Mouse (Mus musculus) E14TG2a.4 (cell line): ENCODE measurements around the gene Atp6v1a.

Source experiments
- H3K27me3 ChIP-seq: 2 replicates; pipeline ENCODE4 v1.6.1; 2014; ENCODE audit warnings: low read length, control low read depth; ENCODE audit not compliant: insufficient read depth
- H3K36me3 ChIP-seq: 2 replicates; pipeline ENCODE4 v1.6.1; 2014; ENCODE audit warnings: low read length, control low read depth; ENCODE audit not compliant: insufficient read depth
- H3K4me1 ChIP-seq: replicated peaks from 2 replicates; pipeline ENCODE4 v1.6.1; 2014; ENCODE audit warnings: low read depth, low read length, control low read depth
- H3K4me3 ChIP-seq: replicated peaks from 2 replicates; pipeline ENCODE4 v1.5.1; 2014; ENCODE audit warnings: mild to moderate bottlenecking, low read length
- H3K9me3 ChIP-seq: 2 replicates; pipeline ENCODE4 v1.6.1; 2014; ENCODE audit warnings: low read length, control low read depth
- CTCF ChIP-seq: conservative IDR thresholded peaks from 2 replicates; pipeline ENCODE4 v1.5.1; 2014; ENCODE audit warnings: low read length
- NANOG ChIP-seq: IDR thresholded peaks from 2 replicates; pipeline ENCODE4 v1.6.1; 2014; ENCODE audit warnings: borderline replicate concordance, low read length, mixed read lengths
- POU5F1 ChIP-seq: IDR thresholded peaks from 2 replicates; pipeline ENCODE4 v1.6.1; 2014; ENCODE audit warnings: low read length, borderline replicate concordance

Atp6v1a gene

DNA sequence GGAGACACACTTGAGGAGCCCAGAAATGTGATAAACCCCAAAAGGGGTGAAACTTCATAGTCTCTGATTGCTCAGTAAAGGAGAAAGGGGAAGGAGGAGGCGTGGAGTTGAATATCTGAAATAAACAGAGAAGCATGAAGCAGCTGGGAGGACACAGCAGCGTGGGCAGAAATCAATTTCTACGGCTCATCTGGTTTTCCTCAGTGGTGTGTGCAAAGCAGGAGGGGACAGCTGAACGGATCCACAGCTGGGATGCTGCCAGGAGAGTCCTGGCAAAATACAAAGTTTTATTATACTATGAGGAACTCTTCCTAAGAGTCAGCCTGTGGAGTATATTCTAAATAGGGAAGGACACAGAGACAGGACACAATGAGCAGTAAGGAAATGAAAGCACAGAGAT lies 30.5 kb downstream of the Atp6v1a start:
- no peaks in the 10 kb centered on the region for H3K27me3 ChIP-seq
- H3K4me3 ChIP-seq = no peak overlapping the region
- H3K4me1 ChIP-seq = no peaks in the 10 kb centered on the region
- H3K36me3 ChIP-seq = peaks cover 80% of the 10 kb centered on the region
- H3K9me3 ChIP-seq = no peaks in the 10 kb centered on the region
- TF ChIP-seq NANOG (no peak), CTCF (no peak), POU5F1 (no peak)

DNA sequence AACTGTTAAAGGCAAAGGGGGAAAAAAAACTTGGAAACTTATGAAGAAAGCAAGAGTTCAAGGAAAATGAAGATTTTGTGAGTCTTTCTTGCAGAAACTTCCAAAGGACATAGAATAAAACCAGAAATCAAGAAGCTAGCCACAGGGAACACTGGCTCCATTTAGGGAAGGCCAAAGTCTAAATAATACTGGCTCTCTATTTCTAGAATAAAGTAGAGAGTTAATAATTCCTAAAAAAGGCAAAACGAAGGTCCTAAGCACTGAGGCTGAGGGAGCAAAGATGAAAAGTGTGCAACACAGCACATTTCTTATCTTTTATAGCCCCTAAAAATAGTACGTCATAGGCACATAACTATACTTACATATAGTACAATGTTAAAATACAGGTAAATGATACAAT lies 34.3 kb downstream of the Atp6v1a start:
- no peaks in the 10 kb centered on the region for H3K9me3 ChIP-seq
- no peak overlapping the region for H3K4me3 ChIP-seq
- peaks cover 82% of the 10 kb centered on the region for H3K36me3 ChIP-seq
- no peaks in the 10 kb centered on the region for H3K27me3 ChIP-seq
- H3K4me1 ChIP-seq = 0 out of 2 replicates have a peak, but pooled peaks cover 9% of the 10 kb centered on the region
- TF ChIP-seq CTCF (no peak), NANOG (no peak), POU5F1 (no peak)

GRCm38 (mm10) chr16:44103806-44104766 lies 35.4 kb downstream of the Atp6v1a start:
- Histone ChIP-seq H3K4me1 (0 out of 2 replicates have a peak, but pooled peaks cover 9% of the 10 kb centered on the region), H3K27me3 (no peaks in the 10 kb centered on the region), H3K36me3 (peaks cover 82% of the 10 kb centered on the region), H3K4me3 (no peak overlapping the region), H3K9me3 (no peaks in the 10 kb centered on the region)
- TF ChIP-seq POU5F1 (no peak), NANOG (no peak), CTCF (peak; percentile 63)

GRCm38 (mm10) chr16:44102925-44103324 lies 36.6 kb downstream of the Atp6v1a start:
- no peaks in the 10 kb centered on the region for H3K9me3 ChIP-seq
- H3K27me3 ChIP-seq = no peaks in the 10 kb centered on the region
- 0 out of 2 replicates have a peak, but pooled peaks cover 9% of the 10 kb centered on the region for H3K4me1 ChIP-seq
- TF ChIP-seq POU5F1 (no peak), CTCF (peak; percentile 38)
- peaks cover 82% of the 10 kb centered on the region for H3K36me3 ChIP-seq
- no peak overlapping the region for H3K4me3 ChIP-seq

GRCm38 (mm10) chr16:44101181-44101710 lies 38.3 kb downstream of the Atp6v1a start:
- TF ChIP-seq CTCF (no peak), POU5F1 (no peak), NANOG (no peak)
- 0 out of 2 replicates have a peak, but pooled peaks cover 9% of the 10 kb centered on the region for H3K4me1 ChIP-seq
- no peak overlapping the region for H3K4me3 ChIP-seq

GRCm38 (mm10) chr16:44099377-44099776 lies 40.1 kb downstream of the Atp6v1a start:
- peaks cover 87% of the 10 kb centered on the region for H3K36me3 ChIP-seq
- H3K27me3 ChIP-seq = no peaks in the 10 kb centered on the region
- H3K9me3 ChIP-seq = no peaks in the 10 kb centered on the region
- 0 out of 2 replicates have a peak, but pooled peaks cover 9% of the 10 kb centered on the region for H3K4me1 ChIP-seq
- H3K4me3 ChIP-seq = no peak overlapping the region
- TF ChIP-seq CTCF = no peak
- no peak for TF ChIP-seq NANOG
- no peak for TF ChIP-seq POU5F1

More at GRCm38 (mm10) chr16:44101181-44101710, 38.3 kb downstream of the Atp6v1a start:
- H3K9me3 ChIP-seq = no peaks in the 10 kb centered on the region
- peaks cover 81% of the 10 kb centered on the region for H3K36me3 ChIP-seq
- no peaks in the 10 kb centered on the region for H3K27me3 ChIP-seq

- no peak for TF ChIP-seq CTCF
- no peak for TF ChIP-seq NANOG
- TF ChIP-seq POU5F1 = no peak
- Histone ChIP-seq H3K9me3 (no peaks in the 10 kb centered on the region), H3K27me3 (no peaks in the 10 kb centered on the region), H3K4me1 (no peaks in the 10 kb centered on the region), H3K36me3 (peaks cover 91% of the 10 kb centered on the region), H3K4me3 (no peak overlapping the region)
Measured at GRCm38 (mm10) chr16:44087650-44088049, 51.9 kb downstream of the Atp6v1a start.
